In genomic region chr10:13375820-13376219, GRCm38 (mm10) we compare ENCODE assay signal across 11 mouse cellular contexts.
DNase-seq lines count a peak whose midpoint lies in the region; ATAC-seq and TF ChIP-seq lines count a peak whose summit lies in the region.
"Had no signal": no experiment of that assay in that cellular context is flagged by ENCODE, and none has a peak within 500 bp of the region (broad histone marks: within the 10 kb centered on the region; RNA-seq: fewer than 3 reads in every experiment).

No protein-coding gene starts in this region.

- H3K27me3 ChIP-seq in liver, postnatal 0 days (ENCODE audit: insufficient read depth, low read length) = no peaks in the 10 kb centered on the region

- peak; percentile 5 for DNase-seq in adrenal gland, postnatal 10 days
- no peak for DNase-seq in adrenal gland, adult 18-20 months (ENCODE audit: low spot score in 2 of 2)
- peak; percentile 29 for DNase-seq in urinary bladder, postnatal 14 days (ENCODE audit: low spot score)
- no peak for DNase-seq in urinary bladder, postnatal 10 days (ENCODE audit: low spot score)
- peak; percentile 32 for DNase-seq in liver, postnatal 0 days
- DNase-seq in thymus, postnatal 4 days = no peak
- no peak for DNase-seq in cerebellum, adult 9-10 months
- DNase-seq in layer of hippocampus, adult 11-12 months (ENCODE audit: low spot score) = no peak
- DNase-seq: adrenal gland, postnatal 25 days; gastrocnemius, postnatal 25 days; thymus, postnatal 36 days had no signal

- no peak overlapping the region for H3K9ac ChIP-seq in liver, postnatal 0 days (replicated peaks)

- no peaks in the 10 kb centered on the region for H3K9me3 ChIP-seq in liver, postnatal 0 days (ENCODE audit: low read length)

- no peak overlapping the region for H3K4me2 ChIP-seq in liver, postnatal 0 days (ENCODE audit: low read depth, low read length)

- TF ChIP-seq EP300 in liver, postnatal 0 days (IDR thresholded peaks at IDR 0.05; ENCODE audit: low read depth) = no peak

- H3K4me3 ChIP-seq in liver, postnatal 0 days (ENCODE audit: low read depth, low read length) = no peak overlapping the region

- 30% methylated on average over 3 of the region's 3 CpGs for WGBS in liver, postnatal 0 days (ENCODE audit: insufficient replicate concordance)

- H3K27ac ChIP-seq in liver, postnatal 0 days (ENCODE audit: low read depth) = no peak overlapping the region

- no peak; the same call in 1 of the 2 replicates for ATAC-seq in liver, postnatal 0 days

- H3K4me1 ChIP-seq in liver, postnatal 0 days (ENCODE audit: insufficient read depth) = 0 out of 2 replicates have a peak, but pooled peaks cover 4% of the 10 kb centered on the region

- no peaks in the 10 kb centered on the region for H3K36me3 ChIP-seq in liver, postnatal 0 days (replicated peaks; ENCODE audit: insufficient read depth, low read length)

- no peak for TF ChIP-seq CTCF in liver, postnatal 0 days (IDR thresholded peaks at IDR 0.05; ENCODE audit: low read depth)

Comparison
In these comparisons a context has a peak if more than half of its experiments do, and no peak if none do; other contexts are left out.
1. DNase-seq: peak in adrenal gland, postnatal 10 days (single experiment), urinary bladder, postnatal 14 days (single experiment) and liver, postnatal 0 days (single experiment); none in adrenal gland, adult 18-20 months (0 of 2), urinary bladder, postnatal 10 days (single experiment), thymus, postnatal 4 days (single experiment), cerebellum, adult 9-10 months (single experiment) and layer of hippocampus, adult 11-12 months (single experiment).